Mouse (Mus musculus): ENCODE results near the gene Olfr350. TPM values are rescaled to one million over a fixed set of nuclear protein-coding genes. Genes with fewer than 3 reads are reported as not detected.

Gene Olfr350
- total RNA-seq (2021): not detected

- DNase-seq: no peak
Measured at GRCm38 (mm10) chr2:36846010-36846409, at the start of gene Olfr350. TSS of gene Olfr350 (plus strand) at chr2:36846310.

GRCm38 (mm10) chr2:36816932-36817331, 29.2 kb upstream of the Olfr350 start, which contains the start of gene Olfr3:
TSS of gene Olfr3 (minus strand) at chr2:36817032.
- no peak for DNase-seq

- no peak for DNase-seq
Measured at GRCm38 (mm10) chr2:36862560-36862959, 16.4 kb downstream of the Olfr350 start, which contains the start of gene Olfr351. TSS of gene Olfr351 (minus strand) at chr2:36862660.

- DNase-seq: no peak
Measured at GRCm38 (mm10) chr2:36868160-36868559, 22.1 kb downstream of the Olfr350 start, which contains the start of gene Olfr352. TSS of gene Olfr352 (plus strand) at chr2:36868460.

GRCm38 (mm10) chr2:36892836-36893235, 46.7 kb downstream of the Olfr350 start, which contains the start of gene Olfr353:
TSS of gene Olfr353 (minus strand) at chr2:36892936.
- DNase-seq: no peak

GRCm38 (mm10) chr2:36897114-36897513, 51.0 kb downstream of the Olfr350 start:
- no peak for DNase-seq

Other genes starting within 250 kb of the Olfr350 start
- not detected for gene Olfr345, start 206.3 kb upstream of the Olfr350 start, total RNA-seq (2021)
- not detected for gene Olfr346, start 160.5 kb upstream of the Olfr350 start, total RNA-seq (2021)
- gene Olfr347, start 114.4 kb upstream of the Olfr350 start, total RNA-seq (2021): not detected
- not detected for gene Olfr348, start 62.0 kb upstream of the Olfr350 start, total RNA-seq (2021)
- not detected for gene Olfr50, start 55.8 kb upstream of the Olfr350 start, total RNA-seq (2021)
- gene Olfr3, start 29.3 kb upstream of the Olfr350 start, total RNA-seq (2021): not detected
- not detected for gene Olfr351, start 16.4 kb downstream of the Olfr350 start, total RNA-seq (2021)
- not detected for gene Olfr352, start 22.1 kb downstream of the Olfr350 start, total RNA-seq (2021)
- not detected for gene Olfr353, start 46.6 kb downstream of the Olfr350 start, total RNA-seq (2021)
- gene Olfr354, start 59.4 kb downstream of the Olfr350 start, total RNA-seq (2021): not detected
- gene Olfr355, start 82.6 kb downstream of the Olfr350 start, total RNA-seq (2021): not detected
- not detected for gene Olfr356, start 90.8 kb downstream of the Olfr350 start, total RNA-seq (2021)
- gene Olfr357, start 147.5 kb downstream of the Olfr350 start, total RNA-seq (2021): not detected
- not detected for gene Olfr358, start 163.0 kb downstream of the Olfr350 start, total RNA-seq (2021)
- gene Olfr360, start 219.4 kb downstream of the Olfr350 start, total RNA-seq (2021): not detected
- not detected for gene Olfr361, start 243.0 kb downstream of the Olfr350 start, total RNA-seq (2021)

Data from layer of hippocampus, postnatal 36 days (tissue).